Mouse (Mus musculus): Measurements from ENCODE around the gene Nr1i2.
A peak's percentile ranks its signal among the peaks of the same experiment; 100 is the strongest.
"Not testable (repeated sequence)": the region's sequence is repeated elsewhere in the genome, so short reads cannot be mapped to it uniquely, and the experiment has no call there.

Nr1i2 gene

GRCm38 (mm10) chr16:38286541-38286940, 8.1 kb downstream of the Nr1i2 start:
- peak; percentile 58 for DNase-seq

- no peak for DNase-seq
These were observed 8.8 kb downstream of the Nr1i2 start for GRCm38 (mm10) chr16:38285801-38286200.

GRCm38 (mm10) chr16:38283300-38283699, 11.3 kb downstream of the Nr1i2 start:
- no peak for DNase-seq

GRCm38 (mm10) chr16:38282559-38283160, 12.0 kb downstream of the Nr1i2 start:
- DNase-seq, result peak; percentile 36

- DNase-seq, result no peak
These were observed 13.7 kb downstream of the Nr1i2 start for GRCm38 (mm10) chr16:38280951-38281350.

- no peak for DNase-seq
These were observed 14.8 kb downstream of the Nr1i2 start for GRCm38 (mm10) chr16:38279794-38280193.

- peak; percentile 36 for DNase-seq
These were observed 19.9 kb downstream of the Nr1i2 start for GRCm38 (mm10) chr16:38274737-38275136.

- DNase-seq, result no peak
These were observed 22.1 kb downstream of the Nr1i2 start for GRCm38 (mm10) chr16:38272483-38272882.

- DNase-seq, result no peak
These were observed 23.0 kb downstream of the Nr1i2 start for GRCm38 (mm10) chr16:38271601-38272000.

GRCm38 (mm10) chr16:38255927-38256326, 38.7 kb downstream of the Nr1i2 start:
- no peak for DNase-seq

GRCm38 (mm10) chr16:38255107-38255506, 39.5 kb downstream of the Nr1i2 start:
- no peak for DNase-seq

GRCm38 (mm10) chr16:38254001-38254400, 40.6 kb downstream of the Nr1i2 start:
- no peak for DNase-seq

GRCm38 (mm10) chr16:38250467-38250866, 44.2 kb downstream of the Nr1i2 start:
- no peak for DNase-seq

GRCm38 (mm10) chr16:38248331-38248961, 46.2 kb downstream of the Nr1i2 start:
- DNase-seq, result peak; percentile 12

- no peak for DNase-seq
These were observed 48.6 kb downstream of the Nr1i2 start for GRCm38 (mm10) chr16:38245849-38246585.

GRCm38 (mm10) chr16:38245379-38245778, 49.2 kb downstream of the Nr1i2 start:
- DNase-seq, result no peak

- no peak for DNase-seq
These were observed 50.5 kb downstream of the Nr1i2 start for GRCm38 (mm10) chr16:38244111-38244510.

GRCm38 (mm10) chr16:38240167-38240566, 54.5 kb downstream of the Nr1i2 start:
- DNase-seq, result no peak

GRCm38 (mm10) chr16:38239729-38240128, 54.9 kb downstream of the Nr1i2 start:
- DNase-seq, result peak; percentile 32

GRCm38 (mm10) chr16:38236936-38237585, 57.6 kb downstream of the Nr1i2 start:
- DNase-seq, result no peak

GRCm38 (mm10) chr16:38222491-38222890, 72.1 kb downstream of the Nr1i2 start:
- not testable (repeated sequence) for DNase-seq

GRCm38 (mm10) chr16:38205272-38205671, 89.4 kb downstream of the Nr1i2 start:
- DNase-seq, result no peak
